Mouse (Mus musculus): ENCODE measurements around the gene Cdt1. TPM values are rescaled to one million over a fixed set of nuclear protein-coding genes. Genes with fewer than 3 reads are reported as not detected.

The Cdt1 gene
- polyA plus RNA-seq, 1 experiment from 2014 or later: 11.5 TPM

Small RNAs within 50 kb of the gene (microRNA-seq; reads per million reads assigned to microRNA genes)
- not detected for gene Mir6396

Other genes starting within 250 kb of the Cdt1 start
- 0.10 and 0.28 TPM in 2 replicates for gene Trhr2, start 207.3 kb upstream of the Cdt1 start, polyA plus RNA-seq (2015; fragmentation: Nextera tagmentation; extraction: Ambion mirVana)
- 35.5 and 38.1 TPM in 2 replicates for gene Zc3h18, start 191.4 kb upstream of the Cdt1 start, polyA plus RNA-seq (2015; fragmentation: Nextera tagmentation; extraction: Ambion mirVana)
- gene Il17c, start 146.0 kb upstream of the Cdt1 start, polyA plus RNA-seq (2015; fragmentation: Nextera tagmentation; extraction: Ambion mirVana): not detected in 2 replicates
- gene Cyba, start 135.1 kb upstream of the Cdt1 start, polyA plus RNA-seq (2015; fragmentation: Nextera tagmentation; extraction: Ambion mirVana): 39.1 and 46.0 TPM in 2 replicates
- gene Mvd, start 124.6 kb upstream of the Cdt1 start, polyA plus RNA-seq (2015; fragmentation: Nextera tagmentation; extraction: Ambion mirVana): 70.0 and 70.1 TPM in 2 replicates
- gene Snai3, start 107.3 kb upstream of the Cdt1 start, polyA plus RNA-seq (2015; fragmentation: Nextera tagmentation; extraction: Ambion mirVana): not detected in 2 replicates
- gene Rnf166, start 92.0 kb upstream of the Cdt1 start, polyA plus RNA-seq (2015; fragmentation: Nextera tagmentation; extraction: Ambion mirVana): 33.9 and 37.9 TPM in 2 replicates
- gene Ctu2, start 91.9 kb upstream of the Cdt1 start, polyA plus RNA-seq (2015; fragmentation: Nextera tagmentation; extraction: Ambion mirVana): 78.3 and 80.7 TPM in 2 replicates
- 2.2 and 2.8 TPM in 2 replicates for gene Piezo1, start 16.7 kb upstream of the Cdt1 start, polyA plus RNA-seq (2015; fragmentation: Nextera tagmentation; extraction: Ambion mirVana)
- gene Aprt, start 8.9 kb downstream of the Cdt1 start, polyA plus RNA-seq (2015; fragmentation: Nextera tagmentation; extraction: Ambion mirVana): 170 and 179 TPM in 2 replicates
- 6.8 and 8.1 TPM in 2 replicates for gene Galns, start 43.4 kb downstream of the Cdt1 start, polyA plus RNA-seq (2015; fragmentation: Nextera tagmentation; extraction: Ambion mirVana)
- 109 and 112 TPM in 2 replicates for gene Trappc2l, start 43.6 kb downstream of the Cdt1 start, polyA plus RNA-seq (2015; fragmentation: Nextera tagmentation; extraction: Ambion mirVana)
- not detected in 2 replicates for gene Pabpn1l, start 54.7 kb downstream of the Cdt1 start, polyA plus RNA-seq (2015; fragmentation: Nextera tagmentation; extraction: Ambion mirVana)
- gene Cbfa2t3, start 131.1 kb downstream of the Cdt1 start, polyA plus RNA-seq (2015; fragmentation: Nextera tagmentation; extraction: Ambion mirVana): 19.1 and 21.2 TPM in 2 replicates
- 15.6 and 17.1 TPM in 2 replicates for gene Acsf3, start 207.5 kb downstream of the Cdt1 start, polyA plus RNA-seq (2015; fragmentation: Nextera tagmentation; extraction: Ambion mirVana)